Mouse (Mus musculus) kidney, adult 18-20 months (tissue): Measurements from ENCODE around the gene Emp1.

ENCODE experiments used
- DNase-seq: peaks from one replicate; pipeline ENCODE4 v3.0.0; 2021

The Emp1 gene

DNA sequence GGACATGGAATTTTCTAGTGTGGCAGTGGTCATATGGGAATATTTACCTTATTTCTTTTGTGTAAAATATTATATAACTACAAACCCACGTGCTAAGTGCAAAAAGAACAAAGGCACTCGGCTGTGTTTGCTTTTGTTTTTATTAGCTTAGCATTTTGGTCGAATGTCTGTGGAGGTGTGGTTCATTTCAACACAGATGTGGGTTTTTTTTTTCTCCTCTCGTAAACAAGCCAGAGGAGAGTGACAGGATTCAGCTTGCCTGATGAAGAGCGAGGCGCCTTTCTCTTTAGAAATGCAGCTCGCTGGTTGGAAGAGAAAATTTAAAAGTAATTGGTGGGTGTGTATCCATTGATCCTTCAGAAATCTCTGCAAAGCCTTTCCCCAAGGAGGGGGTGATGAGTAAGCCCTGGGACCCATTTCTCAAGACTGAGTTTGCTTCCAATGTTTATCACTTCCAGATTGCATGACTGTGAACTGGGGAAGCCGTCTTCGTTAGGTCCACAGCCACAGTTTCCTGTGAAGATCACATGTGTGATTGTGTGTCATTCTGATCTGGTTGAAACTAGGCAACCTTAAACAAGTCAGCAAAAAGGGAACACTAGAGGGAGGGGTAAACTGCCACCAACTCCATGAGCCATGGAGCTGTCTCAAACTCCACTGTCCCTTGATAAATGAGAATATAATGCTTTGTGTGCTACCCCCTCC is 1.8 kb downstream of the Emp1 start:
- peak; percentile 43 for DNase-seq

DNA sequence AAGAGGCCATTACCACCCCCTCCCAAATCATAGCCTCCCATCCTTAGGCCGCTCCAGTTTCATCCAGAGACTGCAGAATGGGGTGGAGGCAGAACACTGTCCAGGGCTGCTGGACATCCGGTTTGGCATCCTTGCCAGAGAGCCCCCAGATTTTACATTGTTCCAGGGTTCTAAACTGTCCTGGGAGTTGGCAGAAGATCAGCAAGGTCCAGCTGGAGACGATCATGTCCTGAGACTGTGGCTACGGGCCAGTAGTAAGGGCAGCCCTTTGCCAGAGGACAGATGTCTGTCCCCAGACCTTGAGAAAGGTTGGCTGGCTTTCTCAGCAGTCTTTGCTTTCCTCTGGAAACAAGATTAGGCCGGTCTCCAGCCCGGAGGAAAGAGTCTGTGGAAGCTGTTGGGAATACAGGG is 2.6 kb downstream of the Emp1 start:
- DNase-seq: peak; percentile 81

DNA sequence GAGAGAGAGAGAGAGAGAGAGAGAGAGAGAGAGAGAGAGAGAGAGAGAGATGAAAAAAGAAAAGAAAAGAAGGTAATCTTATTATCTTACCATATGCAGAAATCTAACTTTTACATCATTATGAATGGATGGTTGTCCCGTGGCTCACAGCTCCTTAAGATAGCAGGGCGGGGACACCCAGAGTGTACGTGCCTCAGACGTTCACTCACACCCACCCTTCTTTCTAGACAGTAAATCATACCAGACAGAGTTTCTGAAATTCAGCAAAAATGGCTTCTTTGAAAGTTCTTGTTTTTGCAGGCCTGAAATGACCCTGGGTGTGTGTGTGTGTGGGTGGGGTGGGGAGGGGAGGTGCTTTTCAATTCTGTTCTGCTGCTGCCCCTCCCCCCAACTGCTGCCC is 3.3 kb downstream of the Emp1 start:
- DNase-seq: no peak

DNA sequence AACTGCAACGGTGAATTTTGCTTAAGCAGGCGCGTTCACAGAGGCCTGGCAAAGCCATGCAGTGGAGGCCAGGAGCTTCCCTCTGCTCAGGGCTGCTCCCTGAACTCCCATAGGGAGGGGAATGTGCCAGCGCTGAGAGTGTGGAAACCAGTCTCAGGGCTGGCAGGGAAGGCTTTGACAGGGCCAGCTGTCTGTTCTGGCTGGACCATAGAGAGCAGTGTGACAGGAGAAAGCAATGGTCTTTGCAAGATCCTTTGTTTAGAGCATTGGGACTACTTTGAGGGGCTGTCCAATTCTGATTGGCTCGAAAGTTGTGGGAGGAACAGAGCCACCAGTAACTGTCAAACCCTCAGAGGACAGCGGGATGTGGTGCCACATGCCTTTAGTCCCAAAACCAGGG is 5.9 kb downstream of the Emp1 start:
- DNase-seq: no peak

DNA sequence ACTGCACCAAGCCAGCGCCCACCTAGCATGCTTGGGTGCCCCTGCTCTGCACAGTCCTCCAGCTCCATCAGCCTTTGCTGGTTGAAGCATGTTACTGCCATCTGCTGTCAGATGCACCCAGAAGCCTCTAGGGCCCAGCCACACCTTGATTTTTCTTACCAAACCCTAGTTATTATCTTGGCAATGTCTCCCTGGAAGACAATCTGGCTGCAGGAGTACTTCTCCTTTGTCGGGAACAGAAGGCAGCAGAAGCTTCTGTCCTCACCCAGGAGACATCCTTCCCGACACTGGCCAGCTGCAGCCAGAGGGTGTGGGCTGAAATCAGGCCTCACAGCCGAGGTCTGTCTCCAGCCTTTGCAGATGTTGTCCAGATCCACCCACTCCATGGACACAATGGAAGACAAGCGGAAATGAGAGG is 7.2 kb downstream of the Emp1 start:
- DNase-seq: peak; percentile 24

DNA sequence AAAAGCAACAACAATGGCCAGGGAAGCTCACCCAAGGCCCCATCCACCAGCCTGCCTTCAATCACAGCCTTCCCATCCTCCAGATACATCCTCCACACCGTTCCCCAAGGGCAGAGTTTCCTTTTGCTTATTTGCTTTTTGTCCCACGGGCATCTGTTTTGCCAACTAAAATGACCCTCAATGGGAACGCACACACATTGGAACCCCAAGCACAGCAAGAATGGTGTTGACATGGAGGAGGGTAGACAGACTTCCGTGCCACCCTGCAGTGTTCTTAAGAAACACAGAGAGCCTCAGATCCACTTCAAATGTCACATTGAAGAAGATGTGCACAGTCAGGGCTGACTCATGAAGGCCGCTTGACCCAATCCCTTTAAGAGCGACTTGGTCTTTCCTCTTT is 8.6 kb downstream of the Emp1 start:
- DNase-seq: no peak

DNA sequence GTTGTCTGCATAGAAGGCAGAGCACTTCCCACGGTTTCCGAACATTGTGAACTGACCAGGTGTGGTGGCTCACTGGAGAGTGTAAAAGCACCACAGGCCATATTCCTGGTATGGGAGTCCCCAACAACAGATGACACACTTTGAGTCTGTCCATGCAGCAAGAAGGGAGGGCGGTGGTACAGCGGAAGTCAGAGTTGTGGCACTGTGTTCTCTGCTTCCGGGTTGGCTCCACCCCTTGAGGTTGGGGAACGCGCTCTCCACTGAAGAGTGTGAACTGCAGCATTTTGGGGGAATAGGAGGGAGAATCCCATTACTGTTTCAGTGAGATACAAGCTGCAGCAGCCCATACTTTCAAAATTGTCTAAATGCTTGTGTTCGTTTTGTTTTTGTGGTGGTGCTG is 11.0 kb downstream of the Emp1 start:
- DNase-seq: no peak

DNA sequence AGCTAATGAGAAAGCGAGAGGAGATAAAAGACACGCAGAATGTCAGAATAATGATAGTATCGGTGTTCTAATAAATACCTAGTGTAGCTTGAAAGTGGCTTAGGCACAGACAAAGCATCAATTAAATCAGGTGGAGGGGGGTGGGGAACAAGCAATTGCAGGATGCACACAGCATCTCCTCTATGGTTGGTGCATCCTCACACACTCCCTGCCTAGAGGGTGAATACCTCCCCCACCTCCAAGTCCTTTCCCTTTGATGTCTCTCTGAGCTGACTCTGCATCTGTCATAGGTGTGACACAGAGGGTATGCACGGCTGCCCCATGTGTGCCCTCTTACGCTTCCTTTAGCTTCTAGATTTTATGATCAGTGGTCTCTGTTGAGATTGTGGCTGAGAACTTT is 13.5 kb downstream of the Emp1 start:
- DNase-seq: no peak

DNA sequence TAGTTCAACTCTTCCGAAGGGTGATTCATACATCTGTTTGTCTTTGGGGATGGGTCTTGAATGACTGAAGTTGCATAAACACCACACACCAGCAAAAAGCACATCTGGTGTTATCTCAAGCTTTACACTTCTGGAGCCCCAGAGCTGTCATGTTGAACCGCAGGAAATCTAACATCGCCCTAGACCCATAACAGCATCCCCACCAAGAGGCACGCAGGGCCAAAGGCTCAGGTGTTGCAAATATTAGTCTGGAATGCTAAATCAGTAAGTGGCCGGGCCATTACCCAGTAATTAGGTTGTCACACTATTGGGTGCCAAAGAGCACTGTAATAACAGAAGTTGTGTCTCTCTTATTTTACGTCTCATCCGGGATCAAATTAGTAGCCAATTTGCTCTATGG is 13.9 kb downstream of the Emp1 start:
- DNase-seq: no peak

DNA sequence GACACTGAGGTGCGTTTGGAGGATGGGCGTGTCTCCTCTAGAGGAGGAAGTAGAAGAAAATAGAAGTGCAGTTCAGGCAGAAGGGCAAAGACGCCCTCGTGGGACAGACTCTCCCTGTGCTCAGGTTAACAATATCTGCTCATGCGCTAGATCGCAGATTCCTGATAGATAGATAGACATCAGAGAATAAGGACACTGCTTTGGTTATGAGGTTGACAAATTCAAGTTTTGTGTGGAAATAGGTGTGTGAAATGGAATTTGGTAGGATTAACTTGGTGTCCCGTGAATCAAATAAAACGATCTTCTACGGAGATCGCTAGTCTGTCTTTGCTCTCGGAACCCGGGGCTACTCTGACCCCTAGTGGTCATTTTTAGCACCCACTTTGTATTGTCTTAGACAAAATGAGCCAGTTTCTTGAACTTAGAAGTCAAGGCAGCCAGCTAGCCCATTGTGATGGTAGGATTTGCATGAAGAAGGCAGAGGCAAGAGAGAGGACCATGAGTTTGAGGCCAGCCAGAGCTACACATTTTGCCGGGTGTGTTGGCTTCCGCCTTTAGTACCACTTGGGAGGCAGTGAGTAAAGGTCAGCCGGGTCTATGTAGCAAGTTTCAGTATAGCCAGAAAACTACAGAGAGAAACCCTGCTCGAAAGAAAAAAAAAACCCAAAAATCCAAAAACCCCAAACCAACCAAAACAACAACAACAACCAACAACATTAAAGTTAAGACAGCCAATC is 15.4 kb downstream of the Emp1 start:
- peak; percentile 69 for DNase-seq

DNA sequence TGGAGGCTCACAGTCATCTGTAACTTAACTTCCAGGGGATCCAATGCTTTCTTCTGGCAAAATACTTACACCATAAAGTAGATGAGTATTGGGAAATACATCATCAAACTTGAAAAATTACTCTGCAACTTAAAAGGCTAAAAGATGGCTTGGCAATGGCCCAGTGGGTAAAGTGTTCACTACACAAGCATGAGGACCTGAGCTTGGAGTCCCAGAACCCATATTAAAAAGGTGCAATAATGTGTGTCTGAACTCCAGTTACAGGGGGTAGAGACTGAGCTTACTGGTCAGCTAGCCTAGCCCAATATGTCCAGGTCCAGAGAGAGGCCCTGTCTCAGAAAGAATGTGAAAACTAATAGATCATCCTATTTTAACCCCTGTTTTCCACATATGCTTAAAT is 21.6 kb downstream of the Emp1 start:
- no peak for DNase-seq

DNA sequence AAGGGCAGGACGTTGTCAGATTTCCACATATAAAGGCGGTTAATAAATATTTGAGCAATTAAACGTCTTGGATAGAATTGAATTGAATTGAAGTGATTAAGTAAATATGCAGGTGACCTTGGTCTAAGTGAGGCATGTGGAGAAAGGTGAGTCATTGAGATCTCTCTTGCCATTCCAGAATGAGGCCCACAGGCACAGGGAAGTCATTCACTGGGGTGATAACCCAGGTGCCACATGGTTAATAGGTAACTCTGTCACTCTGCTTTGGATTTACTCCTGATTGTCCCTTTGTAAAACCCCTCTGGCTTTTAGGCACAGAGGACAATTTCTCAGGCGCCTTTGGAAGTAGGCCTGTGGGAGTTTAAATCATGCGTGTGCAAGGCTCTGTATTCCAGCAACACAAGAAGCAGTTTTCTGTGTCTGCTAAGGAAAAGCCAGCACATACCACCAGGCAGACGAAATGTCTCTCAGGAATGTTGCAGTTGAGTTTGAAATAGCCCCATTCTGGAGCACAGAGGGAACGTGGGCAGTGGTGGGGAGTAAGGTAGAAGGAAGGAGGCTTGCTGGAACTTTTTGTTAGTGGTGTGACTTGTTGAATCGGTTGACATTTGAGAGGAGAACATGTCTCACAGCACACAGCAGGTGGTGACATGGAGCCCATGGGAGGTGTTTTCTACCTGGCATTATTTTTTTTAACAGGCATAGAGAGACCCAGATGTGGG is 23.6 kb downstream of the Emp1 start:
- DNase-seq: no peak

DNA sequence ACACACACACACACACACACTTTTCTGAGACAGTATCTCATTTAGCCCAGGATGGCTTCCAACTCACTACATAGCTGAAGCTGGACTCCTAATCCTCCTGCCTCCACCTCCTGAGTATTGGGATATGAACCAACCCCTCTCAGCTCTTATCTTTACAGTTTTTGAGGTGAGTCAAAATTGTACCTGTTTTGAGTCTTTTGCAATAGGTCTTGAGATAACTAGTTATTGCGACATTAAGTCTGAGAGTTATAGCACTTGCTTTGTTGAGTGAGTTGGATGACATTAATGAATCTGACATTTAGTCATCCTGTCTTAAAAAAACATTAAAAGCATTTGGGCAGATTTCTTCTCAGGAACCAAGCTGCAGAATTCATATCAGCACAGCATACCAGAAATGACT is 25.3 kb downstream of the Emp1 start:
- no peak for DNase-seq

DNA sequence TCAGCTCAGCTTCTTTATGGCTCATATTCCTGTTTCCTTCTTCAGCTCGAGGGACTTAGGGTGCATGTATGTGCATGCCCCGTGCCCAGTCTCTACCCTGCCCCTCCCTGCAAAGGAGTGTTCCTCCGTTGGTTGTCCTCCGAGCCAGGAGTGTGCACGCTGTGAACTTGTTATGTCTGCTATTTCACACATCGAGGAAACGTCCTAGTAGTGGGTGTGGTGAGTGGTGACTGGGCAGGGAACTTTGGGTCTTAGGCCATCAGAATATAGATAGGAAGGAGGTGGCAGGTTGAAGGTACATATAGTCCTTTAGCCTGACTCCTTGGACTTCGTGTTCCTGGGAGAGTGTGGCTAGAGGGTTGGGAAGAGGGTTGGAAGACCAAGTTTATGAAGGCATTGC is 26.4 kb downstream of the Emp1 start:
- no peak for DNase-seq

DNA sequence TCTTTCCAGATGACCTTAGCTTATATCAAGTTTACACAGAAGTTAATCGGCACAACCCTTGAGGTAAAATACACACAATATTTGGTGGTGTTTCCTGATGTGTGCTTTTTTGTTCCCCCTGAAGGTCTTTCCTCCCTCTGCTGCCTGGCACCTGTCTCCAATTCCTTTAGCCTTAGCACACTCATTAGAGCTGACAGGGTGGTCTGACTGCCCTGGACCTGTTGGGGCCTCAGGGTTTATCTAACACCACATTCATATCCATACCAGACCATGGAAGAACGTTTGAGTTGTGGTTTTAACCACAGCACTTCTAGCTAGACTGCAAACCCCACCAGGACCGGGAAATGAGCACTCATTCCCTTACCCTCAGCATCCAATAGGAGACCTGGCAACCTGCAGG is 28.1 kb downstream of the Emp1 start:
- no peak for DNase-seq

DNA sequence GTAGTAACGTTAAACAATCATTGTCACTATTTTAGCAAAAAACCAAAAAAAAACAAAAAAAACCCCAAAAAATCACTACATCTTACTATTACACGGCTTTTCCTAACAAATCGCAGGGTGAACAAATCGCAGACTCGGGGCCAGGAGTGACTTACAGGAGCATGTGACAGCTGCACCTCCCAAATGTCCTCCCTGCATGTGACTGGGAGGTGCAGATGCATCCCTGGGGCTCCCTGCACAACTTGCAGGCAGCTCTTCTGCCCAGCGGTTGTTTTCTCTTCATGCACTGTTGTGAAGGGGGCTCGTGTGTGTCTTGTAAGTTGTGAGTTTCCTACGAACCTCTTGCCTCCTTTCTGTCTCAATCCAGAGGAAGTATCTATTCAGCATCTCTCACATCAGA is 33.0 kb downstream of the Emp1 start:
- no peak for DNase-seq

DNA sequence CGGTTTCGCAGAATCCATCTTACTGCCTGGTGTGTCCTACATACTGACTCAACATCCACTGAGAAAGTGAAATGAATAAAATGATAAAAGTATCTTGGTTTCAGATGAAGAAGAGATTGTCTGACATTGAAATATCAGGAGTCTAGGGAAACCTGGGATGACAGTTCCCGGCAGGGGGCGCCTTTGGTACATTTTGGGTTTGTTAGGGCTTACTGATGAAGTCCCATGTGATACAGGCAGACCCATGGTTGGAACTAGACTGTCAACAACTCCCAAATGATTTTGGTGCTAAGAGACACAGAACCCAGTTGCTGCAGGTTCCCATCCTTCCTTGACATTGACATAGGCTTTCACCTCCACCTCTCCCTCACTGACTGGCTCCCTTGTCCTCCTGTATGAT is 34.7 kb downstream of the Emp1 start:
- DNase-seq: no peak

DNA sequence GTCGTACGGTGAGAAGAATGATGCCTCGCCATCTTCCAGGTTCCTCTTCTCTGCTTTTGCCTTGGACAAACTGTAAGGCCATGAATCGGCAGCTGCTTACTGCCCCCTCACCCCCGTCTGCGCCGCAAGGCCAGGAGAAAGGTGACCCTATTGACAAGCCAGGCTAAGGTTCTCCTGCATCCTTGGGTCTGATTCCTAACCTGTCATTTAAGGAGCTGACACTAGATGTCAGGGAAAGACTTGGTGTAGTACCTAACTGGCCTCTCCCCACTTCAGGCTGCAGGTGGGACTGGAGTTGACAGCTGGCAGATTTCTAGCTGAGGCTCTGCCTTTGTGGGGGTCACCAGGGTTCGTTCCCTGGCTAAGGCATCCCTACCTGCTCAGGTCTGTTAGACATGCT is 35.4 kb downstream of the Emp1 start:
- no peak for DNase-seq

DNA sequence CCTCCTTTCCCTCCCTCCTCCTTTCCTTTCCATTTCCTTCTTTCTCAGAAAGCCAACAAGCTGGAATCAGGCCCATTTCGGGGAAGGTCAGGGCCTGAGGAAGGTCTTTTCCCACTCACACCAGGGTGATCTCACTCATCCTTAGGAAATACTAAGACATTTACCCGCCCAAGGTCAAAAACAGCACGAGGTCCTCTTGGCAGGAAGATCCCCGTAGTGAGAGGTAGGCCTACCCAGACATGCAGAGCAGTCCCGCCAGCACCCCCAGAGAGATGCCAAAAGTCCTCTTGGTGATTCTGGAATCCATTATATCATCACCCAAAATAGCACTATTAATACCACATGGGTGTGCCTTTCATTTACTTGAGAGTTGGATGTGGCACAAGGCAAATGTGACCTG is 36.5 kb downstream of the Emp1 start:
- DNase-seq: no peak

DNA sequence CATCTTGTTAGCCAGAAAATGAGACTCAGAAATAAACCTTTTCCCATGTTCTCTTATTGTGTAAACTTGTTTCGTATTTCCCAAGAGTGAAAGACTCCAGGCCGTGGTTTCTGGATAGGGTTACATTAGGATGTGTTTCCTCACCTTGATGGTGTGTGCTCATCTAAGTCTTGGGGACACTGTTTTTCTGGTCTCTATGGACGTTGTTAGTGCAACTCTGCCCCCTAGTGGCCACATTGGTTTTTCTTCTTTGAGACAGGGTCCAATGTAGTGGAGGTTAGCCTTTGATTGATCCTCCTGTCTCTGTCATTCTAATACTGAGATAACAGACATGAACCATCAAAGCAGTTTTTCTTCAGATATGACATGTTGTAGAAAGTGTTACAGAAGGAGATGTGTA is 38.0 kb downstream of the Emp1 start:
- peak; percentile 67 for DNase-seq

DNA sequence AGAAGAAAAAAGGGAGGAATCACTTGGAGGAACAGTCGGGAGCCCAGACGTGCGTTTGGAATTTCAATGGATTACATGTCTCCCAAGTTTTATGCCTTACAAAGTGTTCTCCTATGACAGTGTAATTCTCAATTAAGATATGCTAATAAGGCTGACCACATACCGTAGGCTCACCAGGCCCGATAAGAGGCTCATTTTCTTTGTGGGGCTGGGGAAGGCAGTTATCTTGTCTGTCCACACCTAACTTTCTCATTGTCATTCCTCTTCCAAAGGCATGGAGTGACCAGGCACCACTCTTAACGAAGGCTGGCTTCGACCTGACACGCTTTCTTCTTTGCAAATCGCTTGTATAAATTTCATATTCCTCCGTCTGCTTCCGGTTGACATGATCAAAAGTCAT is 42.7 kb downstream of the Emp1 start:
- no peak for DNase-seq

DNA sequence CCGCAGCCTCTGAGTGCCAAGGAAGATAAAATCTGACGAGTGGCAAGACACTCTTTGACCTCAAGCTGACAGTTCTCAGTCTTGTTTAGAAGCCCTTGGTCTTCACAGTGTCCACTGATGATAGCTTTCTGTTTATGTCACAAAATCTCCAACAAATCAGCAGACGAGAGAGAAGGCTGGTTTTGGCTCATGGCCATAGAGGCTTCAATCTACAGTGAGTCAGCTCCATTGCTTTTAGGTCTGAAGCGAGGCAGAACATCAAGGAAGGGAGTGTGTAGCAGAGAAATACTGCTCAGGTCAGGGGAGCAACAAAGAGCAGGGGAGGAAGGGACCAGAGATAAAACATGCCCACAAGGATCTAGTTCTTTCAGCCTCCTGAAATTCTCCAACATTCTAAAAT is 45.0 kb downstream of the Emp1 start:
- DNase-seq: no peak

DNA sequence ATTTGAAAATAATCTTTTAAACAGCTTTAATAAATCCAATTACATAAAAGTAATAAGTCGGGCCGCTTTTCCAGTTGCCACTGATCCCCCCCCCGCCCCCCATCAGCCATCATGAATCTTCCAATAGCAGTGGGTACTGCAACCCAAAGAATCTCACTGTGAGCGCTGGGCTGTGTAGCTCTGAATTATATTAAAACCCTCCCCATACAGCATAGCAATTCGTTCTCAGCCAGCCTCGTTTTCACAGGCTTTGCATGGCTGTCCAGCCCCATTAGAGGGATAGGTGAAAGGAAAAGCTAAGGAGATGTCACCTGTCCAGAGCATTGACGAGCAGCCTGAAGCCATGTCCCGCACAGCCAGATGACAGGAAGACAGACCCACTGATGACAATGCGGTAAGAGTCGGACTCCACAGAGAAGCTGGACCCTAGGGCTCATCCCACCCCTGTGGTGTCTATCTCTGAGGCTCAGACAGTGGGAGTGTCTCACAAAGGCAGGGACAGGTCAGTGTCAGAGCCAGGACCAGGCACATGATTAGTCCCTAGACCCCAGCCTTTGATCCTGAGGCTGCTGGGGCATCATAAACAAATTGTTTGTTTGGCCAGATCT is 49.5 kb downstream of the Emp1 start:
- no peak for DNase-seq

DNA sequence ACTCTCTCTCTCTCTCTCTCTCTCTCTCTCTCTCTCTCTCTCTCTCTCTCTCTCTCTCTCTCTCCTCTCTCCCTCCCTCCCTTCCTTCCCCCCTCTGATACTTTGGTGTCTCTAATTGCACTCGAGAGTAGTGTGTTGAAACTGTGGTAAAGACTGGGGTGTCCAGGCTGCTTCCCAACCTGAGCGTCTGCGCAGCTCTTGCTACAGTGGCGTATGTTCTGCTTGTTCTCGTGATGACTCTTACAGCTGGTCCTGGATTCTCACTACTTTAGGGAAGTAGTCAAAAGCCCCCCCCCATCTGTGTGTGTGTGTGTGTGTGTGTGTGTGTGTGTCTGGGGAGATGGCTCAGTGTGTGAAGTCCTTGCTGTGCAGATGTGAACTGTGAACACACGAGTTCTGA is 50.3 kb downstream of the Emp1 start:
- DNase-seq: no peak
